Mouse (Mus musculus) G1E-ER4 (cell line): Measurements from ENCODE around the gene Mob3a. TPM values are rescaled to one million over a fixed set of nuclear protein-coding genes. Genes with fewer than 3 reads are reported as not detected.

ENCODE experiments used
- GATA1 ChIP-seq: IDR thresholded peaks from one replicate; pipeline ENCODE4 v1.8.0; 2012; ENCODE audit warnings: low read length, inconsistent platforms
- polyA plus RNA-seq: library from polyadenylated mRNA; stranded (reverse); fragments of >175 nt; gene quantifications from 2 replicates; pipeline ENCODE4 v1.2.3, GENCODE M21; 2012

Gene Mob3a
- polyA plus RNA-seq, 1 experiment = 30.7 TPM

GRCm38 (mm10) chr10:80659213-80659612 lies 42.6 kb downstream of the Mob3a start:
- TF ChIP-seq GATA1 = no peak

GRCm38 (mm10) chr10:80658841-80659202 lies 43.0 kb downstream of the Mob3a start:
- TF ChIP-seq GATA1 = no peak

GRCm38 (mm10) chr10:80658194-80658840 lies 43.5 kb downstream of the Mob3a start:
- no peak for TF ChIP-seq GATA1

GRCm38 (mm10) chr10:80656863-80657623 lies 44.7 kb downstream of the Mob3a start, which contains the start of gene Btbd2:
Btbd2 (minus strand) TSS chr10:80657071.
- TF ChIP-seq GATA1 = no peak

GRCm38 (mm10) chr10:80656130-80656862 lies 45.5 kb downstream of the Mob3a start:
- TF ChIP-seq GATA1 = no peak

- no peak for TF ChIP-seq GATA1
These were observed 46.2 kb downstream of the Mob3a start for GRCm38 (mm10) chr10:80655406-80656129.

GRCm38 (mm10) chr10:80654866-80655265 lies 46.9 kb downstream of the Mob3a start:
- no peak for TF ChIP-seq GATA1

GRCm38 (mm10) chr10:80653156-80653720 lies 48.5 kb downstream of the Mob3a start:
- TF ChIP-seq GATA1 = no peak

- TF ChIP-seq GATA1 = no peak
These were observed 51.4 kb downstream of the Mob3a start for GRCm38 (mm10) chr10:80650392-80650791.

GRCm38 (mm10) chr10:80646936-80647335 lies 54.8 kb downstream of the Mob3a start:
- TF ChIP-seq GATA1 = no peak

GRCm38 (mm10) chr10:80635345-80635744 lies 66.4 kb downstream of the Mob3a start:
- no peak for TF ChIP-seq GATA1

Other genes with a start within 250 kb of the Mob3a start
- gene Onecut3, start 207.1 kb downstream of the Mob3a start, polyA plus RNA-seq = not detected in 2 replicates
- gene Atp8b3, start 162.9 kb downstream of the Mob3a start, polyA plus RNA-seq = 0.03 TPM in 2 replicates
- 181 and 226 TPM in 2 replicates for gene Rexo1, start 140.4 kb downstream of the Mob3a start, polyA plus RNA-seq
- 107 and 125 TPM in 2 replicates for gene Klf16, start 124.7 kb downstream of the Mob3a start, polyA plus RNA-seq
- gene Abhd17a, start 111.6 kb downstream of the Mob3a start, polyA plus RNA-seq = 591 and 822 TPM in 2 replicates
- 68.3 and 79.9 TPM in 2 replicates for gene Scamp4, start 99.1 kb downstream of the Mob3a start, polyA plus RNA-seq
- 24.6 and 31.6 TPM in 2 replicates for gene Adat3, start 99.1 kb downstream of the Mob3a start, polyA plus RNA-seq
- 2.0 and 3.1 TPM in 2 replicates for gene Gm49322, start 96.0 kb downstream of the Mob3a start, polyA plus RNA-seq
- gene Csnk1g2, start 79.1 kb downstream of the Mob3a start, polyA plus RNA-seq = 480 and 522 TPM in 2 replicates
- gene Btbd2, start 44.9 kb downstream of the Mob3a start, polyA plus RNA-seq = 103 and 127 TPM in 2 replicates
- 410 and 459 TPM in 2 replicates for gene Mknk2, start 23.9 kb downstream of the Mob3a start, polyA plus RNA-seq
- gene Izumo4, start 207 bp upstream of the Mob3a start, polyA plus RNA-seq = 8.3 and 10.8 TPM in 2 replicates
- gene Ap3d1, start 40.3 kb upstream of the Mob3a start, polyA plus RNA-seq = 37.8 and 38.4 TPM in 2 replicates
- 127 and 130 TPM in 2 replicates for gene Dot1l, start 53.2 kb upstream of the Mob3a start, polyA plus RNA-seq
- gene Sf3a2, start 96.2 kb upstream of the Mob3a start, polyA plus RNA-seq = 777 and 944 TPM in 2 replicates
- 234 and 304 TPM in 2 replicates for gene Plekhj1, start 96.6 kb upstream of the Mob3a start, polyA plus RNA-seq
- 2.3 TPM in 2 replicates for gene Amh, start 103.3 kb upstream of the Mob3a start, polyA plus RNA-seq
- gene Jsrp1, start 111.5 kb upstream of the Mob3a start, polyA plus RNA-seq = 0.11 TPM in 1 of 2 replicates, not detected in the other
- gene Oaz1, start 124.7 kb upstream of the Mob3a start, polyA plus RNA-seq = 1,739 and 1,884 TPM in 2 replicates
- not detected in 2 replicates for gene Lingo3, start 142.1 kb upstream of the Mob3a start, polyA plus RNA-seq
- gene Lsm7, start 153.2 kb upstream of the Mob3a start, polyA plus RNA-seq = 360 and 413 TPM in 2 replicates
- 125 and 130 TPM in 2 replicates for gene Sppl2b, start 153.3 kb upstream of the Mob3a start, polyA plus RNA-seq
- gene Tmprss9, start 169.9 kb upstream of the Mob3a start, polyA plus RNA-seq = 0.02 and 0.04 TPM in 2 replicates
- gene Timm13, start 199.0 kb upstream of the Mob3a start, polyA plus RNA-seq = 399 and 510 TPM in 2 replicates
- not detected in 2 replicates for gene Lmnb2, start 216.3 kb upstream of the Mob3a start, polyA plus RNA-seq
- 0.55 and 1.3 TPM in 2 replicates for gene Gadd45b, start 228.1 kb upstream of the Mob3a start, polyA plus RNA-seq